Mouse (Mus musculus) forelimb bud, embryonic 11.5 days (tissue): ENCODE results near the gene Hist1h1a.

Experiments used
- DNase-seq: peaks from one replicate; pipeline ENCODE4 v3.0.0-alpha.2; 2012; ENCODE audit warnings: low read depth, low spot score

Gene Hist1h1a

GRCm38 (mm10) chr13:23743963-23744362 lies 19.5 kb upstream of the Hist1h1a start:
- DNase-seq = no peak

- peak; percentile 49 for DNase-seq
Observed at GRCm38 (mm10) chr13:23744421-23745380, 18.8 kb upstream of the Hist1h1a start.

- DNase-seq = peak; percentile 94
Observed at GRCm38 (mm10) chr13:23745381-23746161, 17.9 kb upstream of the Hist1h1a start, which contains the start of gene Hist1h3c. TSS of gene Hist1h3c (minus strand) at chr13:23745602.

- peak; percentile 92 for DNase-seq
Observed at GRCm38 (mm10) chr13:23746201-23747080, 17.0 kb upstream of the Hist1h1a start, which contains the start of gene Hist1h2bb. TSS of gene Hist1h2bb (plus strand) at chr13:23746734.

GRCm38 (mm10) chr13:23747081-23747891 lies 16.2 kb upstream of the Hist1h1a start:
- peak; percentile 54 for DNase-seq

GRCm38 (mm10) chr13:23747892-23748288 lies 15.6 kb upstream of the Hist1h1a start:
- no peak for DNase-seq

- DNase-seq = no peak
Observed at GRCm38 (mm10) chr13:23749563-23750121, 13.8 kb upstream of the Hist1h1a start.

GRCm38 (mm10) chr13:23750839-23751477 lies 12.5 kb upstream of the Hist1h1a start, which contains the start of gene Hist1h2ab:
TSS of gene Hist1h2ab (plus strand) at chr13:23751126.
- peak; percentile 81 for DNase-seq

- DNase-seq = peak; percentile 50
Observed at GRCm38 (mm10) chr13:23751478-23751956, 11.9 kb upstream of the Hist1h1a start.

GRCm38 (mm10) chr13:23752067-23752741 lies 11.3 kb upstream of the Hist1h1a start, which contains the start of gene Hist1h3b:
TSS of gene Hist1h3b (plus strand) at chr13:23752267.
- peak; percentile 96 for DNase-seq

- DNase-seq = no peak
Observed at GRCm38 (mm10) chr13:23752742-23753172, 10.7 kb upstream of the Hist1h1a start.

- DNase-seq = no peak
Observed at GRCm38 (mm10) chr13:23753314-23754078, 10.0 kb upstream of the Hist1h1a start.

GRCm38 (mm10) chr13:23755000-23755399 lies 8.5 kb upstream of the Hist1h1a start:
- DNase-seq = no peak

GRCm38 (mm10) chr13:23756790-23757189 lies 6.7 kb upstream of the Hist1h1a start, which contains the start of gene Hist1h4b:
TSS of gene Hist1h4b (plus strand) at chr13:23757013.
- DNase-seq = peak; percentile 96

- peak; percentile 73 for DNase-seq
Observed at GRCm38 (mm10) chr13:23757211-23757773, 6.2 kb upstream of the Hist1h1a start.

- no peak for DNase-seq
Observed at GRCm38 (mm10) chr13:23757921-23758320, 5.5 kb upstream of the Hist1h1a start.

GRCm38 (mm10) chr13:23759251-23759771 lies 4.2 kb upstream of the Hist1h1a start:
- DNase-seq = no peak
